Mouse (Mus musculus) CH12.LX (cell line): Measurements from ENCODE around the gene Plekha6.

ENCODE experiments used
- CTCF ChIP-seq, 2 experiments: IDR thresholded peaks in 1 of 2; conservative IDR thresholded peaks in 1 of 2; 2 replicates each; pipeline ENCODE4 v1.5.1; 2011 to 2012; ENCODE audit warnings: low read depth in 2 of 2, low read length in 2 of 2, improper control_type of control experiment in 1 of 2, inconsistent platforms in 1 of 2, mild to moderate bottlenecking in 1 of 2, moderate library complexity in 1 of 2
- EP300 ChIP-seq: IDR thresholded peaks from 2 replicates; pipeline ENCODE4 v1.6.1; 2011; ENCODE audit warnings: low read length, improper control_type of control experiment
- POLR2A ChIP-seq: IDR thresholded peaks from 2 replicates; pipeline ENCODE4 v1.6.1; 2011; ENCODE audit warnings: low read depth, mild to moderate bottlenecking, improper control_type of control experiment, low read length
- RAD21 ChIP-seq: IDR thresholded peaks from 2 replicates; pipeline ENCODE4 v1.6.1; 2011; ENCODE audit warnings: low read depth, mild to moderate bottlenecking, low read length, improper control_type of control experiment, moderate library complexity
- TCF12 ChIP-seq: IDR thresholded peaks from 2 replicates; pipeline ENCODE4 v1.6.1; 2014; ENCODE audit warnings: low read depth, mild to moderate bottlenecking, inconsistent platforms, low read length, improper control_type of control experiment
- ZNF384 ChIP-seq: IDR thresholded peaks from 2 replicates; pipeline ENCODE4 v1.6.1; 2012; ENCODE audit warnings: low read depth, low read length, improper control_type of control experiment, inconsistent platforms

GRCm38 (mm10) chr1:133347693-133348520, 183.9 kb downstream of the Plekha6 start:
- no peak for TF ChIP-seq POLR2A
- no peak for TF ChIP-seq ZNF384
- TF ChIP-seq EP300: peak; percentile 34; the same call in 1 of the 2 replicates
- TF ChIP-seq TCF12: no peak; the same call in 1 of the 2 replicates
- no peak for TF ChIP-seq RAD21
- no peak for TF ChIP-seq CTCF (conservative IDR thresholded peaks at IDR 0.05 in 1 of 2, IDR thresholded peaks at IDR 0.05 in 1 of 2; ENCODE audit: low read depth in 2 of 2, low read length in 2 of 2)
